Mouse (Mus musculus): Measurements from ENCODE around the gene Tmem214.

- TF ChIP-seq CTCF (IDR thresholded peaks at IDR 0.05; ENCODE audit: low read depth, low read length) (no peak), POLR2A (IDR thresholded peaks at IDR 0.05; ENCODE audit: insufficient read depth, low read length) (no peak), EP300 (IDR thresholded peaks at IDR 0.05; ENCODE audit: insufficient read depth, low read depth, low read length) (no peak)
Measured at GRCm38 (mm10) chr5:30913060-30913841, 45.4 kb downstream of the Tmem214 start, which contains the start of gene Emilin1.
